Mouse (Mus musculus) thymus, adult 18-20 months (tissue): ENCODE measurements around the gene Nxpe2.
"Not testable (repeated sequence)": the region's sequence is repeated elsewhere in the genome, so short reads cannot be mapped to it uniquely, and the experiment has no call there.

Experiments used
- DNase-seq, 2 experiments: peaks; one replicate each; pipeline ENCODE4 v3.0.0; 2022; ENCODE audit warnings: mixed read lengths in 2 of 2

The Nxpe2 gene

DNA sequence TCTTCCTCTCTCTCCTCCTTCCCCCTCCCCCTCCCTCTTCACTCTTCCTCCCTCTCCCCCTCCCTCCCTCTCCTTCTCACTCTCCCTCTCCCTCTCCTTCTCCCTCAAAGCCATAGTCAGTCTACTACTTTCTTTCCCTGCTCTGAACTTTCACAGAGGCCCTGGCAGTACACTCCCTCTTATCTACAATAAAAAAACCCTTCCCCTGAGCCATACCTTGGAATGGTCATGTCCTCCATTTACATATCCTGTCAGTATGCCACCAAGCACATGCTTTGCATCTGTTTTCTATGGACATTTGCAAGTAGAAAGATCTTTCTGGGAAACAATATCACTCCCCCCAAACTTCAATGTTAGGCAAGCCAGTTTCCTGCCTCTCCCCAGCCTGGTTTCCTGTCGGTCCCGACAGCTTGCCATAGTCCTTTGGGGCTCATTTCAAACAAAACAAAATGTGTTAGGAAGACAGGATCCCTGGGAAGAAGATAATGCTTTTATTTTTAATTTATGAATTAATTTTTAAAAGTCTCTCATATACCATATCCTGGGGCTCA lies at the start of gene Nxpe2:
Nxpe2 (minus strand) TSS at position 307 of the 551 bp plus-strand sequence.
- no peak for DNase-seq

DNA sequence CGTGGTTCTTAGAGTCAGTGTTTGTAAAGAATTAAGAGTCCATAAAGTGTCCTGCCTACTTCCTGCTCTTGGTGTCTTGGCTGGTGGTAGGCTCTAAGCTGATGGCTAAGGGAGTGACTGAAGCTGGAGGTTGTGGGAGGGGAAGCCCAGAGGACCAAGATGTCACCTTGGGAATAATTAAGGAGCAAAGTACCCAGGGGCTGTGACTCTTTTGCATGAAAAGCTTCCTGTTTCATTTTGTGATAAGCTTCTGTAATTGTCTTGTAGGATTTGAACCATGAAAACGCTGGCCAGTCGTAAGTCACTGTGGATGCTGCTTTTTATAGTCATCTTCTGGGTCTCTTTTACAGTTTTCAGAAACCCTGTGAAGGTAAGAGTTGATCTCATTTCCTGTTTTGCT lies 36.7 kb upstream of the Nxpe2 start:
- DNase-seq = no peak

DNA sequence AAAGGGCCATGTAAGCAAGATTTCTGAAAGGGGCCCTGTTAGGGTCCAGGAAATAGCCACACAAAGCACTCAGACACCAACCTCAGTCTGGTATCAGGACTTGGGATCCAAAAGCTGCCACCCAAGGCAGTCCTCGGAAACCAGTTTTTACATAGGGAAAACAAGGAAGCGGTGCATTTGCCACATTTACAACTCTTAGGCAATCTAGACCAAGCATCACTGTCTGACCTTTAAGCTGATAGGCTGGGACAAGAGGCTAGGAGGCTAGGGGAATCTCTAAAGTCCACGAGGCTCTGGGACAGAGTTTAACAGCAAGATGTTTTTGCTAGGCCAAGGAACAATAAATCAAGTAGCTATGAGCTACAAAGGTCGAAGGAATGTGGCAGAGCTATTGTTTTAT lies 35.2 kb upstream of the Nxpe2 start:
- no peak for DNase-seq

DNA sequence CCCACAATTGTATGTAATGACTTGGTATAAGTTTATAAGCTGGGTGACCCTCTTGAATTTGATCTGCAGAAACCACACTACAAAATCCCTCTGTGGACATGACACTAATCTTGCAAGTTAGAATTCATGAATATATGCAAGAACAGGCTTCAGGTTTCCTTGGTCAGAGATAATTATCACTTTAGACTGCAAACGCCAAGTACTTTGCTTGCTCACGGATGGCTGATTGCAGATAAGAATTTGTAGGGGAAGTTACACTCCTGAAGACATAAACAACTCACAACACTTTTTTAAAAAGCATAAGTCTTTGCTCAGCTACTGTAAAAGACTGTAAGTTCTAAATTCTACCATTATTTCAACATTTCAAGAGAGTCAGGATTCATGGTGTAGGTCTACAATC lies 21.1 kb upstream of the Nxpe2 start:
- no peak for DNase-seq

DNA sequence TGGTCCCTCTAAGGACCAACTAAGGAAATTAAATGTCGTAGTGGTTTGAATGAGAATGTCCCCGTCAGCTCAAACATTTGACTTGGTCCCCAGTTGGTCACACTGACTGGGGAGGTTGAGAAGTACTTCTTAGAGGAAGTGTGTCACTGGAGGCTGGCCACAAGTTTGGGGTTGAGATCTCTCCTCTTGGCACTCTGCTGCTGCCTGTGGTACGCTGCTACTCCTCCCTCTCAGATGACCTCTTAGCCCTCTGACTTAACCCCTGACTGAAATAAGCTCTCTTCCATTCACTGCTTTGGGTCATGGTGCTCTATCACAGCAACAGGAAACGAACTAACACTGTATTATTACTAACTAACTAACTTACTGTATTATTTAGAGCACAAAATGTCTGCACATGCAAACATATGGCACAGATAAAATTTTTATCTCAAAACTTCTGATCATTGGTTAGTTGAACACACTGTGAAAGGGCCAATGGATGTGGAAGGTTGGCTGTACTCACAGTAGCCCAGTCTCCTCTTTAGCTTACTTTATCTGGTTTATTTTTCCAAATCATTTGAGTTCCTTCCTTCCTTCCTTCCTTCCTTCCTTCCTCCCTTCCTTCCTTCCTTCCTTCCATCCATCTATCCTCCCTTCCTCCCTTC lies 20.1 kb upstream of the Nxpe2 start:
- no peak for DNase-seq

DNA sequence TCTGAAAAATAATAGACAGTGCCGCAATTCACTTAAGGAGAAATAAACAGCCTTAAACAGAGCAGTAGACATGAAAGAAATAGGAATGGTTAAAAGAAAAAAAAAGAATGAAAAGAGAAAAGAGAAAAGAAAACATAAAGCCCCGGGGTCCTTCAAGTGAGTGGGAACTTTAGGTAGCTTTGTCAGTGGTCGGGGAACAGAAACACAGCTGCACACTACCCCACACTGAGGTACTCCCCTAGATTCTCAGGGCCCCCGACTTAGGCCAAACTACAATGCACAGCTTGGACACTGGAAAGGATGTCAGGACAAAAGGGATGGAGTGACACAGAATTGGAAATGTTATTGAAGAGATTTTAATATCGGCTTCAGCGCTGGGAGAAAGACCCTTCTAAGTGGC lies 9.5 kb upstream of the Nxpe2 start:
- DNase-seq = no peak

GRCm38 (mm10) chr9:48361815-48362631 lies 8.8 kb upstream of the Nxpe2 start:
- DNase-seq = no peak

DNA sequence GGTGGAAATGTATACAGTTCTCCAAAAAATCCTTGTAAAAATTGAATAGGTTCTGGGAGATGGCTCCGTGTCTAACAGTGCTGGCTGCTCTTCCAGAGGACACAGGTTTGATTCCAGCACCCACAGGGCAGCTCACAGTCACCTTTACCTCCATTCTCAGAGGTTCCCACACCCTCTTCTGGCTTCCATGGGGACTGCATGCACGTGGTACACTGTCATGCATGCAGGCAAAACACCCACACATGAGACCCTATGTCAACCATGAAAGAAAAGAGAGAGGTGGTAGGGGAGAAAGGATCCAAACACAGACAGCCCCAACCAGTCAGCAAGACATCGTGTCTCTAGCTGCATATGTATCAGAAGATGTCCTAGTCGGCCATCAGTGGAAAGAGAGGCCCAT lies 7.6 kb upstream of the Nxpe2 start:
- DNase-seq = no peak

DNA sequence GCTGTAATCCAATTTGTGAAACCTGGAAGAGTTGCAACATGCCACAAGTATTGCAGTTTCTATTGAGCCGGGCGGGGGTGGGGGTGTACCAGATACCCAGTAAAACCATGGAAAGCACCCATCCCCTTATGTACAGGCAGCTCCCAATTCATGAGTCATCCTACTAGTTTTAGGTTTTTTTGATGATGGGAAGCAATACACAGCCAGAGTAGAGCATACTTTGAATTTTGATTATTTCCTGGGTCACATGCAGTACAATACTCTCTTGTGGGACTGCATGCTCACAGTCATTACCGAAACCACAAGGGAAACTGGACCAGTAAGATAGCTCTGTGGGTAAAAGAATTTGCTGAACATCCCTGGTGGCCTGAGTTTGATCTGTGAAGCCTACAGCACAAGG lies 3.8 kb upstream of the Nxpe2 start:
- no peak for DNase-seq

DNA sequence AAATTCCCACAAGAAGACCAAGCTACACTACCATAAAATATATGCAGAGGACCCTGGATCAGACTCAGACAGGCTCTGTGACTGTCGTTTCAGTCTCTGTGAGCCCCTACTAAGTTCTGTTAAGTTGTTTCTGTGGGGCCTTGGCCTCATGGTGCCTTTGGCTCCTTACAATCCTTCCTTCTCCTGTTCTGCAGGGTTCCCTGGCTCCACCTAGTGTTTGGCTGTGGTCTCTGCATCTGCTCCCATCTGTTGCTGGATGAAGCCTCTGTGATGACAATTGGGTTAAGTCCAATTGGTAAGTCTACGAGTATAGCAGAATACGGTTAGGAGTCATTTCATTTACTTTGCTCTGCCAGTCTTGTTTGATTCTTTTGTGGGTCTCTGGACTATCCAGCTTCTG lies 1.5 kb upstream of the Nxpe2 start:
- peak; percentile 9 to 26 for DNase-seq

- no peak for DNase-seq
Measured at GRCm38 (mm10) chr9:48354122-48354521, 868 bp upstream of the Nxpe2 start.

GRCm38 (mm10) chr9:48345866-48346265 lies 7.4 kb downstream of the Nxpe2 start:
- DNase-seq = no peak

GRCm38 (mm10) chr9:48345456-48345855 lies 7.8 kb downstream of the Nxpe2 start:
- no peak for DNase-seq

GRCm38 (mm10) chr9:48340708-48341380 lies 12.4 kb downstream of the Nxpe2 start:
- no peak for DNase-seq

DNA sequence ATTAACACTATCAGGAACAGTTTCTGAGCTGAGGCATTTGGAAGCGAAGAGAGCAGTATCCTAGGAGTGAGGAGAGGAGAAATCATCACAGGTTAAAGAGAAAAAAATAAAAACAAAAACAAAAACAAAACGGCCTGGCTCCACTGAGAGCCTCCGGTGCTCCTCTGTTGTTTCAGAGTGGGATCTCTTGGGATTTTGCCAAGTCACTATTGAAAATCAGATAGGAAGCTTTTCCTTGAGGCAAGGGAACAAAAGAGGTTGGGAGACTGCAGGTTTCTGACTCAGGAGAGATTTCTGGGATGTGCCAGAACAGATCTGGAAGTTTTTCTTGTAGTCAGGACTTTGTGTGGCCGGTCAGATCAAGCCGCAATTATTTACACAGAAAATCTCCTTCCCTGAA lies 13.7 kb downstream of the Nxpe2 start:
- DNase-seq = no peak

DNA sequence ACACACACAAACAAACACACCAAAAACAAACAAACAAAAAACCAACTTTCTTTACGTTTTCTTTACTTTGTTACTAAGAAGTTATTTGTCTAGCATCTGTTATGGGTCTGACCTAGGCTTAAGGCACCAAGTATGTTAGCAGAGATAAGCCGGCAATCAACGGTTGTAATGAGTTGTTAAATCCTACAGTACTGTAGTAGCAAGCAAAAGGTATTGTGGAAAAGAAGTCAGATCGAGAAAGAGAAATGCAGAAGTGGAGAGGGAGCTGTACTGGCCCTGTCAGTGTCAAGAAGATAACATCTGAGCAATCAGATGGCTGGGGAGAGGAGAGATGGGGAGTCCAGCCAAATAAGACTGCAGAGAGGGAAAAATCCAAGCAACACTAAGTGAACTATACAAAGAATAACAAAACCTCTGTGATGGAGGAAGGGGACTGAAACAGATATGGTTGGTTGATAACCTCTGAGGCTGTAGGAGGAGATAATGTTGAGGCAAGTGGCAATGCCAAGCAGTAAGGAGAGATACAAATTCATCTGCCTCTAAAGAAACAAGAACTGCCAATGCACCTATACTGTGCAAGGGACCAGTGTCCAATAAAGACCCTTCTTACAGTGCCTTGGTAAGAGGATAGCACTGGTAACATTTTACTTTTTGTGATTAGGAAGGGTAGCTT lies 14.3 kb downstream of the Nxpe2 start:
- no peak for DNase-seq

DNA sequence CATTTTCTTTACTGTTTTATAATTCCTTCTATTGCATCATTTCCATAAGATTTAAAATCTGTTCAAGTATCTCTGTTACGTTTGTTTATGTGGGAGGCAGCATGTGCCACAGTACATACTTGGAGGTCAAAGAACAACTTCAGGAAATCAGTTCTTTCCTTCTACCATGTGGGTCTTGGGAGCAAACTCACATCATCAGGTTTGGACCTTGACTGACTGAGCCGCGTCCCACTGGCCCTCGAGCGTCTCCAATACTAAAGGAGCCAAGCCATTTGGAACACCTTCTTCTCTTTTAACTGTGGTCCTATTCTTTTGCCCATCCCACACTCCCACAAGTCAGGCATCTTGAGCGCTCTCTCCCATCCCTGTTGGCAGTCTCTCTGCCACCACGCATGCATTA lies 23.7 kb downstream of the Nxpe2 start:
- DNase-seq = no peak

DNA sequence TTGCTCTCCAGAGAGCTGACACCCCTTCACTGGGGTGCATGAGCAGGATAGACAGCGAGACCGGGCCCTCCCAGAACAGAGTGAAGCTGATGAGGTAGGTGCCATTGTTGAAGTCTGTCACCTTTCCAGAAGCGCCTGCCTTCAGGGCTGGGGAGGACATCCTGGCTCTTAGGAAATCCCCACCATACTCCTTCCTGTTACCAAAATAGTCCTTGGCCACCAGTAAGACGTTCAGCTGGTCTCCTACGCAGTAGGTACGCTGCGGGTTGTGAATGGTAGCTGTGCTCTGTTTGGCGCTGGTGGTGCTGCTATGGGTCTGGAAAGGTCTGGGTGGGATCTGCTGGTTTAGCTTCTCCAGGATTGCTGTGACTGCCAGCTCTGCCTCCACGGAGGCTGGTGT lies 26.9 kb downstream of the Nxpe2 start:
- no peak for DNase-seq

- no peak for DNase-seq
Measured at GRCm38 (mm10) chr9:48315825-48316224, 37.4 kb downstream of the Nxpe2 start.

- DNase-seq = no peak
Measured at GRCm38 (mm10) chr9:48314194-48314593, 39.1 kb downstream of the Nxpe2 start.

GRCm38 (mm10) chr9:48311241-48311640 lies 42.0 kb downstream of the Nxpe2 start:
- DNase-seq = no peak

GRCm38 (mm10) chr9:48303564-48303963 lies 49.7 kb downstream of the Nxpe2 start:
- not testable (repeated sequence) for DNase-seq

- DNase-seq = no peak
Measured at GRCm38 (mm10) chr9:48298983-48299382, 54.3 kb downstream of the Nxpe2 start.
